ENCODE assay signal across 10 mouse cellular contexts in the genomic region with DNA sequence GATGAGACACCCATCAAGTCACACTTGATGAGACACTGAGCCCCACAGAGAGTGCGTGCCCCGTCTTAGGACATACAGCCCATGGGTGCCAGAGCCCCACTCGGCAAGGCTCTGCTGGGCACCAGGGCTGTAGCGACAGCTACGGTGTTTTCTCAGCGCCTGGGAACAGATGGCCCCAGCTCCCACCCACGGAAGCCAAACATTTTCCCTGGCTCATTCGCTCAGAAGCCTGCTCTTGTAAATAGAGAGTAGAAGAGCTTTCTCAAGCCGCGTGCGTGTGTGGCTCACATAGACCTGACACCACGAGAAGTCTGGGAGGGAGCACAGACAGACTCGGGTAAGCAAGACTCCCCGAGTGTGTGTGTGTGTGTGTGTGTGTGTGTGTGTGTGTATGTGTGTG. TPM values are rescaled to one million over a fixed set of nuclear protein-coding genes. Genes with fewer than 3 reads are reported as not detected.
DNase-seq lines count a peak whose midpoint lies in the region; ATAC-seq lines count a peak whose summit lies in the region.
"Had no signal": no experiment of that assay in that cellular context is flagged by ENCODE, and none has a peak within 500 bp of the region (broad histone marks: within the 10 kb centered on the region; RNA-seq: fewer than 3 reads in every experiment).

Slc29a4 (plus strand) TSS at position 265 of the 400 bp plus-strand sequence.

- H3K9ac ChIP-seq in hindbrain, embryonic 15.5 days, result no peak within 1 kb of the TSS
- H3K9ac ChIP-seq in midbrain, embryonic 11.5 days (ENCODE audit: low read length), result no peak within 1 kb of the TSS
- H3K9ac ChIP-seq: lung, embryonic 15.5 days; stomach, embryonic 15.5 days had no signal

- 45% methylated on average over 14 of the region's 14 CpGs for WGBS in hindbrain, embryonic 15.5 days
- WGBS in midbrain, embryonic 11.5 days, result 69% methylated on average over 14 of the region's 14 CpGs

- H3K4me1 ChIP-seq in hindbrain, embryonic 15.5 days (replicated peaks), result peaks cover 24% of the 10 kb centered on the region
- H3K4me1 ChIP-seq in midbrain, embryonic 11.5 days (ENCODE audit: control insufficient read depth, insufficient read depth, low read length), result no peaks in the 10 kb centered on the region; the same call in 1 of the 2 replicates
- H3K4me1 ChIP-seq: lung, embryonic 15.5 days had no signal

- H3K9me3 ChIP-seq in hindbrain, embryonic 15.5 days, result no peaks in the 10 kb centered on the region
- no peaks in the 10 kb centered on the region for H3K9me3 ChIP-seq in midbrain, embryonic 11.5 days (ENCODE audit: control insufficient read depth, low read length)
- H3K9me3 ChIP-seq: lung, embryonic 15.5 days; stomach, embryonic 15.5 days had no signal

- no peak within 1 kb of the TSS for H3K4me3 ChIP-seq in hindbrain, embryonic 15.5 days
- no peak within 1 kb of the TSS for H3K4me3 ChIP-seq in midbrain, embryonic 11.5 days (ENCODE audit: low read depth, low read length)
- H3K4me3 ChIP-seq: lung, embryonic 15.5 days; stomach, embryonic 15.5 days had no signal

- no peaks in the 10 kb centered on the region for H3K27me3 ChIP-seq in hindbrain, embryonic 15.5 days
- no peaks in the 10 kb centered on the region for H3K27me3 ChIP-seq in midbrain, embryonic 11.5 days (ENCODE audit: control insufficient read depth, insufficient read depth, low read length)
- H3K27me3 ChIP-seq: lung, embryonic 15.5 days; stomach, embryonic 15.5 days had no signal

- DNase-seq in adrenal gland, adult 2 months, result no peak
- peak; percentile 85 to 88 for DNase-seq in cerebellum, postnatal 25 days
- no peak for DNase-seq in midbrain, embryonic 11.5 days (ENCODE audit: low spot score, missing footprints)
- DNase-seq in gastrocnemius, postnatal 10 days, result no peak
- no peak for DNase-seq in gastrocnemius, adult 18-20 months (ENCODE audit: low spot score)

- peak; percentile 36; the same call in 1 of the 2 replicates for ATAC-seq in hindbrain, embryonic 15.5 days (ENCODE audit: low FRiP score, low read depth)
- no peak for ATAC-seq in midbrain, embryonic 11.5 days (ENCODE audit: low FRiP score)
- no peak for ATAC-seq in erythroid progenitor cell, adult 5-6 weeks (replicated peaks; ENCODE audit: low FRiP score, poor library complexity, severe bottlenecking)
- no peak for ATAC-seq in erythroblast, adult 5-6 weeks (replicated peaks; ENCODE audit: low FRiP score, poor library complexity, severe bottlenecking)

- H3K27ac ChIP-seq in hindbrain, embryonic 15.5 days (replicated peaks), result 0 out of 2 replicates have a peak within 1 kb of the TSS, but pooled peaks have one; percentile 50
- no peak within 1 kb of the TSS for H3K27ac ChIP-seq in midbrain, embryonic 11.5 days (ENCODE audit: low read depth, low read length)
- H3K27ac ChIP-seq: lung, embryonic 15.5 days; stomach, embryonic 15.5 days had no signal

- no peak within 1 kb of the TSS for H3K4me2 ChIP-seq in hindbrain, embryonic 15.5 days
- H3K4me2 ChIP-seq in midbrain, embryonic 11.5 days, result no peak within 1 kb of the TSS
- H3K4me2 ChIP-seq: lung, embryonic 15.5 days; stomach, embryonic 15.5 days had no signal

- H3K36me3 ChIP-seq in hindbrain, embryonic 15.5 days, result no peaks in the 10 kb centered on the region
- H3K36me3 ChIP-seq in midbrain, embryonic 11.5 days (ENCODE audit: control insufficient read depth, insufficient read depth, low read length), result no peaks in the 10 kb centered on the region
- H3K36me3 ChIP-seq: lung, embryonic 15.5 days; stomach, embryonic 15.5 days had no signal

RNA-seq across cellular contexts. Expression of gene Slc29a4, which starts in this region (rescaled TPM):
- total RNA-seq in adrenal gland, adult 2 months (2021), result 10 to 100 TPM; 20.9 to 32.0 TPM
- 48.8 and 69.9 TPM in 2 replicates for polyA plus RNA-seq in adrenal gland, adult 2 months (2012; rRNA removed)
- polyA plus RNA-seq in hindbrain, embryonic 15.5 days (2015; fragmentation: Nextera tagmentation; extraction: Ambion mirVana), result 82.0 and 99.5 TPM in 2 replicates
- 22.8 and 23.2 TPM in 2 replicates for polyA plus RNA-seq in midbrain, embryonic 11.5 days (2014; fragmentation: Nextera tagmentation; extraction: Ambion mirVana)
- not detected in 2 replicates for total RNA-seq in erythroid progenitor cell, adult 5-6 weeks (2015; ENCODE audit: low replicate concordance)
- total RNA-seq in erythroid progenitor cell, adult 5-6 weeks (2017; ENCODE audit: low replicate concordance), result not detected in 2 replicates
- total RNA-seq in erythroblast, adult 5-6 weeks (2015; ENCODE audit: low replicate concordance), result not detected in 2 replicates
- total RNA-seq in erythroblast, adult 5-6 weeks (2017; ENCODE audit: low replicate concordance), result not detected in 2 replicates
- total RNA-seq in gastrocnemius, postnatal 10 days (2021), result under 1 TPM; 0.56 to 0.65 TPM
- under 1 TPM in 1 of 2 experiments, not detected in 1; 0.24 TPM for total RNA-seq in gastrocnemius, adult 18-20 months (2021)

Comparison
In these comparisons a context has a peak if more than half of its experiments do, and no peak if none do; other contexts are left out.
1. RNA of gene Slc29a4 (total RNA-seq): 20.9 to 32.0 TPM in adrenal gland, adult 2 months; 0.56 to 0.65 TPM in gastrocnemius, postnatal 10 days, 0.24 TPM in gastrocnemius, adult 18-20 months, not detected in erythroid progenitor cell, adult 5-6 weeks and not detected in erythroblast, adult 5-6 weeks; every median in the first group is over 10 times any median in the second.
2. DNase-seq: peak in cerebellum, postnatal 25 days (2 of 2); none in adrenal gland, adult 2 months (single experiment), midbrain, embryonic 11.5 days (single experiment), gastrocnemius, postnatal 10 days (single experiment) and gastrocnemius, adult 18-20 months (single experiment).